In genomic region chr7:27508648-27509005, GRCm38 (mm10) we compare ENCODE assay signal across 7 mouse cellular contexts. TPM values are rescaled to one million over a fixed set of nuclear protein-coding genes. Genes with fewer than 3 reads are reported as not detected.
DNase-seq lines count a peak whose midpoint lies in the region; ATAC-seq and TF ChIP-seq lines count a peak whose summit lies in the region.

No protein-coding gene starts in this region.

- H3K4me3 ChIP-seq in MEL (ENCODE audit: control insufficient read depth in 1 of 2, insufficient read depth in 1 of 2, low read depth in 2 of 2, low read length in 2 of 2): peak overlapping the region; percentile 55 to 61
- peak overlapping the region; percentile 51 for H3K4me3 ChIP-seq in embryonic facial prominence, embryonic 12.5 days
- peak overlapping the region; percentile 69 to 78; a peak in 3 of 4 replicates for H3K4me3 ChIP-seq in heart, embryonic 14.5 days (ENCODE audit: control insufficient read depth in 1 of 2, insufficient read depth in 1 of 2, low read depth in 1 of 2, low read length in 2 of 2)
- H3K4me3 ChIP-seq in spleen, adult 2 months (ENCODE audit: extremely low read depth, insufficient read depth, insufficient read length): peak overlapping the region; percentile 48; the same call in 1 of the 2 replicates

- H3K4me2 ChIP-seq in embryonic facial prominence, embryonic 12.5 days (replicated peaks): peak overlapping the region; percentile 50
- peak overlapping the region; percentile 75 for H3K4me2 ChIP-seq in heart, embryonic 14.5 days (ENCODE audit: low read length)

- peak; percentile 47 for TF ChIP-seq RAD21 in MEL (IDR thresholded peaks at IDR 0.05; ENCODE audit: low read depth, low read length)

- peak; percentile 58 to 96 (median 77) for TF ChIP-seq CTCF in MEL (IDR thresholded peaks at IDR 0.05 in 2 of 3, conservative IDR thresholded peaks at IDR 0.05 in 1 of 3; ENCODE audit: control insufficient read depth in 1 of 3, insufficient read depth in 1 of 3, low read depth in 2 of 3, low read length in 3 of 3, poor library complexity in 1 of 3, severe bottlenecking in 1 of 3)
- TF ChIP-seq CTCF in spleen, adult 2 months (IDR thresholded peaks at IDR 0.05; ENCODE audit: extremely low read depth, insufficient read depth, insufficient read length, insufficient replicate concordance): peak; percentile 57; the same call in 1 of the 2 replicates

- TF ChIP-seq POLR2A in MEL (IDR thresholded peaks at IDR 0.05; ENCODE audit: control insufficient read depth in 1 of 2, insufficient read depth in 1 of 2, low read depth in 1 of 2, low read length in 2 of 2, poor library complexity in 1 of 2): no peak
- TF ChIP-seq POLR2A in spleen, adult 2 months (IDR thresholded peaks at IDR 0.05; ENCODE audit: low read depth, low read length): no peak

- H3K79me2 ChIP-seq in MEL (ENCODE audit: control insufficient read depth, insufficient read depth, low read length, poor library complexity): no peaks in the 10 kb centered on the region; the same call in 1 of the 2 replicates

- peak; percentile 9; the same call in 1 of the 2 replicates for ATAC-seq in embryonic facial prominence, embryonic 12.5 days (ENCODE audit: insufficient number of reproducible peaks, insufficient read depth, low FRiP score, low TSS enrichment)
- ATAC-seq in heart, embryonic 14.5 days (ENCODE audit: insufficient number of reproducible peaks, insufficient read depth, low FRiP score, low read depth): no peak
- ATAC-seq in megakaryocyte, adult 5-6 weeks (ENCODE audit: poor library complexity, severe bottlenecking): peak; percentile 72

- DNase-seq in MEL (ENCODE audit: low read depth, low spot score): peak; percentile 89
- DNase-seq in adrenal gland, postnatal 25 days: peak; percentile 69
- peak; percentile 82 for DNase-seq in kidney, postnatal 10 days
- DNase-seq in spleen, adult 2 months (ENCODE audit: low read depth in 1 of 2, low spot score in 2 of 2): peak; percentile 62 to 67

- peak overlapping the region; percentile 63 for H3K27ac ChIP-seq in MEL (ENCODE audit: control insufficient read depth, low read depth, low read length)
- peak overlapping the region; percentile 98 for H3K27ac ChIP-seq in embryonic facial prominence, embryonic 12.5 days
- peak overlapping the region; percentile 28 to 99; a peak in 3 of 4 replicates for H3K27ac ChIP-seq in heart, embryonic 14.5 days (replicated peaks in 1 of 2; ENCODE audit: control insufficient read depth in 1 of 2, insufficient read depth in 1 of 2, low read depth in 2 of 2, low read length in 2 of 2)
- peak overlapping the region; percentile 74; the same call in 1 of the 2 replicates for H3K27ac ChIP-seq in spleen, adult 2 months (ENCODE audit: insufficient read depth, low read length)

- WGBS in embryonic facial prominence, embryonic 12.5 days: 21% methylated on average over 6 of the region's 6 CpGs
- 18% methylated on average over 6 of the region's 6 CpGs for WGBS in heart, embryonic 14.5 days
- WGBS in spleen, adult 2 months: 25% methylated on average over 6 of the region's 6 CpGs

- peaks cover 3 to 6% of the 10 kb centered on the region in 2 experiments; a peak in 3 of 4 replicates for H3K4me1 ChIP-seq in MEL (ENCODE audit: control insufficient read depth in 1 of 2, insufficient read depth in 2 of 2, low read length in 2 of 2)
- H3K4me1 ChIP-seq in embryonic facial prominence, embryonic 12.5 days: peaks cover 9% of the 10 kb centered on the region
- H3K4me1 ChIP-seq in heart, embryonic 14.5 days (ENCODE audit: control insufficient read depth in 2 of 2, insufficient read depth in 2 of 2, low read length in 2 of 2): peaks cover 10 to 20% of the 10 kb centered on the region in 2 experiments
- H3K4me1 ChIP-seq in spleen, adult 2 months (ENCODE audit: control insufficient read depth, insufficient read depth, insufficient read length): peaks cover 7% of the 10 kb centered on the region; the same call in 1 of the 2 replicates

- no peaks in the 10 kb centered on the region for H3K9me3 ChIP-seq in MEL (replicated peaks; ENCODE audit: insufficient read depth, low read length)
- H3K9me3 ChIP-seq in embryonic facial prominence, embryonic 12.5 days: no peaks in the 10 kb centered on the region
- no peaks in the 10 kb centered on the region for H3K9me3 ChIP-seq in heart, embryonic 14.5 days (ENCODE audit: control insufficient read depth, low read length)

- H3K27me3 ChIP-seq in MEL (ENCODE audit: control insufficient read depth in 1 of 2, insufficient read depth in 2 of 2, low read length in 2 of 2): no peaks in the 10 kb centered on the region
- no peaks in the 10 kb centered on the region for H3K27me3 ChIP-seq in embryonic facial prominence, embryonic 12.5 days
- H3K27me3 ChIP-seq in heart, embryonic 14.5 days (ENCODE audit: control insufficient read depth, insufficient read depth, low read length): no peaks in the 10 kb centered on the region
- no peaks in the 10 kb centered on the region for H3K27me3 ChIP-seq in spleen, adult 2 months (ENCODE audit: control insufficient read depth, insufficient read depth, low read length)

- H3K36me3 ChIP-seq in MEL (ENCODE audit: control insufficient read depth in 1 of 2, insufficient read depth in 2 of 2, low read length in 2 of 2): peaks cover 0 to 9% of the 10 kb centered on the region in 2 experiments; a peak in 2 of 4 replicates
- H3K36me3 ChIP-seq in embryonic facial prominence, embryonic 12.5 days: no peaks in the 10 kb centered on the region
- no peaks in the 10 kb centered on the region for H3K36me3 ChIP-seq in heart, embryonic 14.5 days (ENCODE audit: control insufficient read depth, insufficient read depth, low read length)
- H3K36me3 ChIP-seq in spleen, adult 2 months (ENCODE audit: control insufficient read depth, insufficient read depth, low read length): no peaks in the 10 kb centered on the region

- TF ChIP-seq EP300 in MEL (IDR thresholded peaks at IDR 0.05; ENCODE audit: low read depth in 1 of 2, low read length in 2 of 2): 0 out of 4 replicates have a peak, but pooled peaks of 1 of the 2 experiments have one; percentile 1

- H3K9ac ChIP-seq in MEL (ENCODE audit: control insufficient read depth, low read depth, low read length, poor library complexity, severe bottlenecking): peak overlapping the region; percentile 55
- H3K9ac ChIP-seq in embryonic facial prominence, embryonic 12.5 days: no peak overlapping the region; the same call in 1 of the 2 replicates
- H3K9ac ChIP-seq in heart, embryonic 14.5 days (ENCODE audit: low read length): peak overlapping the region; percentile 85

RNA-seq across cellular contexts. Expression of gene Prx, which starts 9.5 kb away (rescaled TPM):
- 0.39 TPM in 2 replicates for total RNA-seq in MEL (2012; rRNA removed)
- 1 to 10 TPM in 1 of 2 experiments, not detected in 1; 1.4 TPM for polyA plus RNA-seq in MEL (2012; ENCODE audit: insufficient read depth in 1 of 2, insufficient read length in 2 of 2, low read depth in 1 of 2, low replicate concordance in 2 of 2, missing spikeins in 1 of 2)
- total RNA-seq in adrenal gland, postnatal 25 days (2021): 2.6 and 2.7 TPM in 2 replicates
- 5.6 and 6.2 TPM in 2 replicates for polyA plus RNA-seq in embryonic facial prominence, embryonic 12.5 days (2016; fragmentation: Nextera tagmentation; extraction: Ambion mirVana)
- 0.58 and 0.59 TPM in 2 replicates for polyA plus RNA-seq in heart, embryonic 14.5 days (2014; fragmentation: Nextera tagmentation; extraction: Ambion mirVana)
- 0.05 and 0.16 TPM in 2 replicates for total RNA-seq in megakaryocyte, adult 5-6 weeks (2015)
- 0.22 TPM in 1 of 2 replicates, not detected in the other for total RNA-seq in megakaryocyte, adult 5-6 weeks (2017)
- polyA plus RNA-seq in spleen, adult 2 months (2012; rRNA removed): 0.68 and 0.72 TPM in 2 replicates

RNA-seq across cellular contexts. Expression of gene Hipk4, which starts 14.4 kb away (rescaled TPM):
- not detected in 2 replicates for total RNA-seq in MEL (2012; rRNA removed)
- polyA plus RNA-seq in MEL (2012; ENCODE audit: insufficient read depth in 1 of 2, insufficient read length in 2 of 2, low read depth in 1 of 2, low replicate concordance in 2 of 2, missing spikeins in 1 of 2): under 1 TPM in 1 of 2 experiments, not detected in 1; 0.26 TPM
- total RNA-seq in adrenal gland, postnatal 25 days (2021): 0.88 TPM in 1 of 2 replicates, not detected in the other
- 0.95 and 1.0 TPM in 2 replicates for polyA plus RNA-seq in embryonic facial prominence, embryonic 12.5 days (2016; fragmentation: Nextera tagmentation; extraction: Ambion mirVana)
- polyA plus RNA-seq in heart, embryonic 14.5 days (2014; fragmentation: Nextera tagmentation; extraction: Ambion mirVana): 0.24 and 0.26 TPM in 2 replicates
- not detected in 2 replicates for total RNA-seq in megakaryocyte, adult 5-6 weeks (2015)
- total RNA-seq in megakaryocyte, adult 5-6 weeks (2017): not detected in 2 replicates
- polyA plus RNA-seq in spleen, adult 2 months (2012; rRNA removed): 0.28 and 0.47 TPM in 2 replicates

RNA-seq across cellular contexts. Expression of gene Sertad1, which starts 21.9 kb away (rescaled TPM):
- 9.9 and 12.4 TPM in 2 replicates for total RNA-seq in MEL (2012; rRNA removed)
- 10 to 100 TPM in 1 of 2 experiments, not detected in 1; 10.6 TPM for polyA plus RNA-seq in MEL (2012; ENCODE audit: insufficient read depth in 1 of 2, insufficient read length in 2 of 2, low read depth in 1 of 2, low replicate concordance in 2 of 2, missing spikeins in 1 of 2)
- total RNA-seq in adrenal gland, postnatal 25 days (2021): 24.1 and 26.7 TPM in 2 replicates
- polyA plus RNA-seq in embryonic facial prominence, embryonic 12.5 days (2016; fragmentation: Nextera tagmentation; extraction: Ambion mirVana): 31.1 and 32.0 TPM in 2 replicates
- polyA plus RNA-seq in heart, embryonic 14.5 days (2014; fragmentation: Nextera tagmentation; extraction: Ambion mirVana): 34.5 and 34.8 TPM in 2 replicates
- total RNA-seq in megakaryocyte, adult 5-6 weeks (2015): 17.4 and 18.9 TPM in 2 replicates
- total RNA-seq in megakaryocyte, adult 5-6 weeks (2017): 11.2 and 19.7 TPM in 2 replicates
- 21.9 and 33.0 TPM in 2 replicates for polyA plus RNA-seq in spleen, adult 2 months (2012; rRNA removed)

RNA-seq across cellular contexts. Expression of gene Sertad3, which starts 35.1 kb away (rescaled TPM):
- total RNA-seq in MEL (2012; rRNA removed): 2.0 and 2.4 TPM in 2 replicates
- polyA plus RNA-seq in MEL (2012; ENCODE audit: insufficient read depth in 1 of 2, insufficient read length in 2 of 2, low read depth in 1 of 2, low replicate concordance in 2 of 2, missing spikeins in 1 of 2): 1 to 10 TPM in 1 of 2 experiments, not detected in 1; 6.7 TPM
- 18.5 and 19.6 TPM in 2 replicates for total RNA-seq in adrenal gland, postnatal 25 days (2021)
- 29.9 and 33.1 TPM in 2 replicates for polyA plus RNA-seq in embryonic facial prominence, embryonic 12.5 days (2016; fragmentation: Nextera tagmentation; extraction: Ambion mirVana)
- polyA plus RNA-seq in heart, embryonic 14.5 days (2014; fragmentation: Nextera tagmentation; extraction: Ambion mirVana): 15.7 and 19.4 TPM in 2 replicates
- 5.8 and 7.8 TPM in 2 replicates for total RNA-seq in megakaryocyte, adult 5-6 weeks (2015)
- 11.1 and 11.6 TPM in 2 replicates for total RNA-seq in megakaryocyte, adult 5-6 weeks (2017)
- 13.9 and 16.0 TPM in 2 replicates for polyA plus RNA-seq in spleen, adult 2 months (2012; rRNA removed)

RNA-seq across cellular contexts. Expression of gene Pld3, which starts 44.4 kb away (rescaled TPM):
- 8.0 and 11.1 TPM in 2 replicates for total RNA-seq in MEL (2012; rRNA removed)
- polyA plus RNA-seq in MEL (2012; ENCODE audit: insufficient read depth in 1 of 2, insufficient read length in 2 of 2, low read depth in 1 of 2, low replicate concordance in 2 of 2, missing spikeins in 1 of 2): 10 to 100 TPM in 1 of 2 experiments, not detected in 1; 22.8 TPM
- 108 and 114 TPM in 2 replicates for total RNA-seq in adrenal gland, postnatal 25 days (2021)
- polyA plus RNA-seq in embryonic facial prominence, embryonic 12.5 days (2016; fragmentation: Nextera tagmentation; extraction: Ambion mirVana): 68.1 and 77.9 TPM in 2 replicates
- polyA plus RNA-seq in heart, embryonic 14.5 days (2014; fragmentation: Nextera tagmentation; extraction: Ambion mirVana): 54.5 and 61.7 TPM in 2 replicates
- 7.7 and 19.6 TPM in 2 replicates for total RNA-seq in megakaryocyte, adult 5-6 weeks (2015)
- 6.6 and 8.0 TPM in 2 replicates for total RNA-seq in megakaryocyte, adult 5-6 weeks (2017)
- 266 and 280 TPM in 2 replicates for polyA plus RNA-seq in spleen, adult 2 months (2012; rRNA removed)
